Mouse (Mus musculus) layer of hippocampus, adult 9-10 months (tissue): ENCODE data around the gene Trim65.
"Not testable (repeated sequence)": the region's sequence is repeated elsewhere in the genome, so short reads cannot be mapped to it uniquely, and the experiment has no call there.

Experiments
- DNase-seq: peaks from one replicate; pipeline ENCODE4 v3.0.0; 2022; ENCODE audit warnings: low spot score

The Trim65 gene

DNA sequence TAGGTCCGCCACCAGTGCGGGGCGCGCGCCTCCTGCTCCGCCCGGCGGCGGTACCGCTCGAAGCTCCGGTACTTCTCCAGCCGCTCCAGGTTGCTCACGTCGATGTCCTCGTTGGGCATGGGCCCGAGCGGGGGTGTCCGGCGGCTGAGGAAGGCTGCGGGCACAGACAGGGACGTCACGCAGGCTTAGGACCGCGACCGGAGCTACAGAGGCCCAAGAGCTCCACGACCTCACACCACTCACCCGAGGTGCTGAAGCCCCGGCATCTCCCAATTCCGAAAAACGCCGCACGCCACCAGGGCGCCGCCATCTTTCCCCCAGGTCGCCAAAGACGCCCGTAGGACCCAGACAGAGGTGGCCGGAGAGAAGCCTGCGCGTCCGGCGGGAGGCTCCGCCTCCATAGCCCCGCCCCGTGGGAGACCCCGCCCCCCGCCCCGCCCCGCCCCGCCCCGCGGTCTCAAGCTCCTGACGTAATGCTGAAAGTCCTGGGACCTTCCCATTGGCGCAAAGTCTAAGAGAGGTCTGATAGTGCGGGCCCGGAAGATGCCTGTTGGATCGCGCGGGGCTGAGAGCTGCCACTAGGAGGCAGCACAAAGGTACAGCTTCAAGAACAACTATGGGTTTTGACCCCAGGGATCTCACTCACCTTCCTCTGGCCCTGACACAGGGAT lies 7.7 kb upstream of the Trim65 start, which contains the start of gene Mrpl38:
TSS of gene Mrpl38 (minus strand) at position 401 of the 671 bp plus-strand sequence.
- peak; percentile 83 for DNase-seq

DNA sequence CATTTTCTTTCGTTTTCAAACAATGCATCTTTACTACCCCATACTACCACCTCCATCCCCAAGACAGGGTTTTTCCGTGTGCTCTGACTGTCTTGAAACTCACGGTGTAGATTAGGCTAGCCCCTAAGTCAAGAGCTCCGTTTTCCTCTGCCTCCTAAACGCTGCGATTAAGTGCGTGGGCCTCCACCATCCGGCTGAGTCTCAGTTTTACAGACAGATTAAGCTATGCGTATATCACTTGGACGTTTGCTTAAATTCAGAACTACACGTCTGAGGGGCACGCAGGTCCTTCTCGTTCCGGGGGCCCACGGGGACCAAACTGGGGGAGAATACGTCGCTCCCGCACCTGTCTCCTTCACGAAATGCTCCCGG lies 7.2 kb upstream of the Trim65 start:
- DNase-seq, result no peak

- DNase-seq, result no peak
Measured at GRCm38 (mm10) chr11:116134171-116134570, 3.2 kb upstream of the Trim65 start.

DNA sequence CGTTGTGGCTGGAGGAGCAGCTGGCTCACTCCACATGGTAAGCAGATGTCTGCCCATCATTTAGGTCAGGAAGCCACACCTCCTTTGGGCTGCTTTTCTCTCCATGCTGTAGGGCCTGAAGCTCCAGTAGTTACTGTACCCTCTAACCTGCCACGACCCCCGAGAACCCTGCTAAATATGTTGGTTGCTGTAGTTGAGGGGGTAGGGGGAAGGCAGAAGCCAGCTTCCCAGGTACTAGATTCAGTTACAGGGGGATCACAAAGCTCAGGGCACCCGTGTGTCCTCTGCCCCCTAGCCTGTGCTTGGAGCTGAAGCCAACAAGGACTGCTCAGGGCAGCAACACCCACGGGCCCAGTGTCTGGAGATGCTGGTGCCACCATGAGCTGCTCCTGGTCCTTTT lies 2.6 kb upstream of the Trim65 start:
- no peak for DNase-seq

DNA sequence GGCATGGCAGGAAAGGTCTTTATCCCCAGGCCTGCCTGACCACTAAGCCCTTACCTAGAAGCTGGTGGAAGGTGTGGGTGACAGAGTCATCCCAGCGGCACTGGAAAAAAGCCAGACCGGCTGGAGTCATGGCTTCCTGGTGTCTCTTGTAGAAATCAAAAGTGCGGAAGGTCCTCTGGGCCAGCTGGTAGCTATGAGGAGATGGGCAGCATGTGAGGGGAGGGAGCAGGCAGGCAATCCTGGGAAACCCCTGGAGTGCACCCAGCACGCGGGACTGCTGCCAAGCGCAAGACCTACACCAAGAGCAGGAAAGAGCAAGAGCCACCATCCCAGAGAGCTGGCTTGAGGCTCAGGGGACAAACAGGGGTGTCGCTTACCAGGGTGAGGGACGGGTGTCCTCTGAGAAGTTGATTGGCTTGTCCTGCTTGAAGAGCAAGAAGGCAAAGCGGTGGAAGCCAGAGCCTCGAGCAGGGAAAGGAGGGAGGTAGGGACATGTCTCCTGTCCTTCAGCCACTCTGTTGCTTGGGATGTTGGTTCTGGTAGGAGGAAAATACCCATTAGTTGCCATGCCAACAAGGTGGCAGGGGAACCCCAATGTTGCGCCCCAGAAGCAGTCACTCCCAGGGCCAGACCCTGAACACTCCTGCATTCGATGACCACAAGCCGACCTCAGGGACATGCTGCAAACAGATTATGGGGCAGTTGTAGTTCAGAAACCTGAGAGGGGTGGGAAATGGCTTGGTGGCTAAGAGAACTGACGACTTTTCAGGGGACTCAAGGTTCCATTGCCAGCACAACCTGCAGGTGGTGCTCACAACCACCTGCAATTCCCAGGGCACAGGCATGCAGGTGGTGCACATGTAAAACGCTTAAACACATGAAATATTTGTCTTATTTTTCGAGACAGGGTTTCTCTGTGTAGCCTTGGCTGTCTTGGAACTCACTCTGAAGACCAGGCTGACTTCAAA lies 1.7 kb upstream of the Trim65 start:
- DNase-seq, result no peak

DNA sequence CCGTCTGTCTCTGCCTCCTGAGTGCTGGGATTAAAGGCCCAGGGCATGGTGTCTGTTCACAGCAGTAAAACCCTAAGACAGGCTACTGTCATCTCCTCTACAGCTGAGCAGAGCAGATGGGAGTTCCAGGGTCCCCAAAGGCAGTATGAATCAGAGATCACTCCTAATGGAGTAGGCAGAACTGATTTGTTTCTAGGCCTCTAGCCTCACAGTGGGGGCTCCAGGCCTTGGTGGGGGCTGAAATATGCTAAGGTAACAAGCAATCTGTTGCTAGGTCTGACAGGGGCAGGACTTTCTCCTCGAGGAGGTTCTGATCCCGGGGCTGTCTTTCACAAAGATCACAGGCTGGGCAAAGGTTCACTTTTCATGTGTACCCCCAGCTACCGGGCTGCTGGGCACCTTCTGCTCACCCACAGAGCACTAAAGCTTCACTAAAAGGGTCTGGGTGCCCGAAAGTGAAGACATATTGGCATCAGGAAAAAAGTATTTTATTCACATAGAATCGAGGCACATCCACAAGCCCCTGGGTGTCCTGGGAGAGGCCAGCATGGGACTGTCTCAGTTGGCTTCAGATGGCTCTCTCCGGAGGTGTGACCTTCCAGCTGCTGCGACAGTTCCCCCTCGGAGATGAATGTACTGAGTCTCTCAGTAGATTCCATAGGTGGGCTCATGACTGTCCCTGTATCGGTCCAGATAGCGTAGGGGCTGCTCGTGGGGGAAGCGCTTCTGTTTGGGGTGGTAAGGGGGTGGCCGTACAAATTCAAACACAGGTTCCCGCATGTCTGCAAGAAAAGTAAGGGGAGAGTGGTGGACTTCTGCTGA lies 632 bp upstream of the Trim65 start:
- DNase-seq, result no peak

DNA sequence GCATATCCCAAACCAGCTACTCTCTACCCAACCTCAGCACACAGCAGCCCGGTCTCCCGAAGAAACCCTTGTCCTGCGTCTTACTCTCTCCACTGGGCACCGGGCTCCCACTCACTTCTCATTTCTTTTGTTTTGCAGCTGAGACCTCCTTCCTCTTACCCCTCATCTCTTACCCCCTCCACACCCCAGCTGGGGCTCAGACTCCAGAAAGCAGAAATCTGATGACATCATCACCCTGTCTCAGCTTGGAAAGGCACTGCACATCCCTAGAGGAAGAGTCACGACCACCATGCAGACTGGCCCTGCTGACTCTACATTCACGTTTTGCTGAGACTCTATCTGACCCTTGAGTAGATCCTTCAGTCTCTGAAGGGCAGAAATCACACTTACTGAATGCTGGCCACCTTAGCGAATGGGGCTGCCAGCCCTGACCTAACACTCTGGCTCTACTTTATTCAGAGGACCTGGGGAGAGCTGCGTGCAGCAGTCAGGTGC lies 888 bp downstream of the Trim65 start:
- no peak for DNase-seq

GRCm38 (mm10) chr11:116129091-116129790 lies 1.7 kb downstream of the Trim65 start:
- DNase-seq, result no peak

DNA sequence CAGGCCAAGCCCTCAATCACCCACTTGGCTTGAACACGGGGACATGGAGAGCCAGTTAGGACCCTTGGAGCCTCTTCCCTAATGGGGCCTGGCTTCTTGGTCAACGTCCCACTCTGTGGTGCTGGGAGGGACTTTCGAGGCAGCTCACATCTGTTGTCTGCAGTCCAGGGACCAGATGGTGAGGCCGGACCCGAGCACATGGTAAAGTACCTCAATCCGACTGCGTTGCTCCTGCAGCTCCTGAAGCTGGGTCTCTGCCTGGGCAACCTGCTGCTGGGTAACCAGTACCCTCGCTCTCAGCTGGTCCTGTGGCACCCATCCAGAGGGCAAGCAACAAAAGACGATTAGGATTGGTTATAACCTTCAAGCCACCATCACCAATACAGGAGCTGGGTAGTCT lies 2.9 kb downstream of the Trim65 start:
- no peak for DNase-seq

DNA sequence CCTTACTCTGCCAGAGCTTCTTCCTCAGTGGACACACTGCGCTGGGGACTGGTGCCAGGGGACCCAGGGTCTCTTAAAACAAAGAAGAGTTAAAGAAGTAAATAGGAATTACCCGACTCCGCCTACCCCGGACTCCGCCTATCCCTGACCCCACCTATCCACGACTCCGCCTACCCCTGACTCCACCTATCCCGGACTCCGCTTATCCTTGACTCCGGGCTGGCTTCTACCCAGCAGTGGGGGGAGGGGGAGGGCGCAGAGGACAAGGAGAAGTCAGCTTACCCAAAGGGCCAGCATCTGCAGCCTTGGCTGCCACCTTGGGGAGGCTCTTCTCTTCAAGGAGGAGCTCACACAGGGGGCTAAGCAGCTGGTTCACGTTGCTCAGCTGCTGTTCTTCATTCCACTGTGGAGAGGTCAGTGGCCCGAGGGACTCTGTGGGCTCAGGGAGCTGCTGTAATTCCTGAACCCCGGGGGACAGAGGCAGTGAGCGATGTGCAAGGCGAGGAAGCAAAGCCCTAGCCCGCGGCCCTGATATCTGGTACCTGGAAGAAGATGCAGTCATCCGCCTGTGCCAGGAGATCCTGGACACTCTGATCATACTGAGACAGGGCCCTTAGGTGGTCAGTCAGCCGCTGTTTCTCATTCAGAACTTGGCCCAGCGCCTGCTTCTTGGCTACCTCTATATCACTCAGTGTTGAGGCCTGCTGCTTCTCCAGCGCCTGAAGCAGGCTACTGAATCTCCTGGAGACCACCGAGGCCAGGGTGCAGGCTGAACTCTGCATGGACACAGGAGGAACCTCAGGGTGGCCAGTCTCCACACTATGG lies 3.6 kb downstream of the Trim65 start, which contains the start of gene Trim47:
TSS of gene Trim47 (minus strand) at position 55 of the 825 bp plus-strand sequence.
- DNase-seq, result no peak

GRCm38 (mm10) chr11:116126261-116126660 lies 4.7 kb downstream of the Trim65 start:
- no peak for DNase-seq

DNA sequence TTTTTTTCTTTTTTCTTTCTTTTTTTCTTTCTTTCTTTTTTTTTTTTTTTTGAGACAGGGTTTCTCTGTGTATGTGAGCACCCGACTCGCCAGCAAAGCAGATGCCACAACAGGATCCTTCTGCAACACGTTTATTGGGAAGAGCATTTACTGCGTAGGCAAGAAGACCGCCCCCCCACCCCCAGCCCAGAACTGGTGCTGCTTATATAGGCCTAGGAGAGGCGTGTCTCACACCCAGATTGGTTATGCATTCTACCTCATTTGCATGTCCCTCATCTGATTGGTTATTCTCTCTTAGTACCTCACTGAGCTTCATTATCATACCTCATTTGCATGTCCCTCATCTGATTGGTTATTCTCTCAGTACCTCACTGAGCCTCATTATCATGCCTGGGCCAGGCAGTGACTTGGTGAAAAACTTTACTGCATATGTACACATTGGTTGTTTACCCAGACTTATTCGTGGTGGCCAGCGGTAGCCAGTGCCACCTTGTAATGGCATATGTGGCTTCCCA lies 9.1 kb downstream of the Trim65 start:
- not testable (repeated sequence) for DNase-seq

DNA sequence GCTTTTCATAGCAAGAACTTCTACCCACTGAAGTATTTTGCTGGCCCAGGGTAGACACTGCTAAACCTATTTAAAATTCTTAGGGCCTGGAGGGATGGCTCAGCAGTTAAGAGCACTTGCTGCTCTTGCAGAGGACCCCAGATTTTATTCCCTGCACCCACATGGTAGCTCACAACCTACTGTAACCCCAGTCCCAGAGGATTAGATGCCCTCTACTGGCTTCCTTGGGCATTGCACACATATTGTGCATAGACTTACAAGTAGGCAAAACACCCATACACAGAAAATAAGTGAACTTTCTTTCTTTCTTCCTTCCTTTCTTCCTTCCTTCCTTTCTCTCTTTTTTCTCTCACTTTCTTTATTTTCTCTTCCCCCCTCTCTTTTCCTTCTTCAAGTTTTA lies 13.1 kb downstream of the Trim65 start:
- DNase-seq, result no peak

DNA sequence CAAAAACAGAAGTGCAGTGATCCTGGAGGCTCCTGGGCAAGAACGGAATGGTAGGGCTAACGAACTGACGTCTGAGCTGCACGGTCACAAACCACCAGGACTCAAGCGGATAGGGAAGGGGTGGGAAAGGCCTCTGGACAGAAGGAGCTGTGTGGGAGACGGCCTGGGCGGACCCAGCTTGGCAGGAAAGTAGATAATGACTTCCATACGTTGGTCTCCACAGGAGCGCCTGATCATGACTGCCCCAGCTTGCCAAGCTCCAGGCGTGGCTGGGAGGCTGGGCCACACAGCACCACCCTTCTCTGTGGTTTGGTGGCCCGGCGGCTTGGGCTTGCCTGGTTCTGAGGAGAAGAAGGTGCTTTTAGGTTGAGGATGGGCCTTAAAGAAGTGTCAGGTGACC lies 13.7 kb downstream of the Trim65 start:
- DNase-seq, result no peak

GRCm38 (mm10) chr11:116111611-116112203 lies 19.2 kb downstream of the Trim65 start:
- no peak for DNase-seq

DNA sequence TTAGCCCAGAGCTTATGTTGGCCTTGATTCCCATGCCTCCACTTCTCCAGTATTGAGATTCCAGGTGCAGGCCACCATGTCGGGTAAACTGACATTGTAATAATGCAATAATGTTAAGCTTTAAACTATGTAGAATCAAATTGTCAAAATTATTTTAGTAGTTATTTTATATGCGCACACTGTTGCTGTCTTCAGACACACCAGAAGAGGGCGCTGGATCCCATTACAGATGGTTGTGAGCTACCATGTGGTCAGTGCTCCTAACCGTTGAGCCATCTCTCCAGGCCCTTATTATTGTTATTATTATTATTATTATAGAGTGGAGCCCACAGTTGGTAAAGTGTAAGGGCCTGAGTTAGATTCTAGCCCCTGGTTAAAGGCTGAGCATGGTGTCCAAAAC lies 19.9 kb downstream of the Trim65 start:
- DNase-seq, result no peak

GRCm38 (mm10) chr11:116110540-116110939 lies 20.4 kb downstream of the Trim65 start:
- no peak for DNase-seq

DNA sequence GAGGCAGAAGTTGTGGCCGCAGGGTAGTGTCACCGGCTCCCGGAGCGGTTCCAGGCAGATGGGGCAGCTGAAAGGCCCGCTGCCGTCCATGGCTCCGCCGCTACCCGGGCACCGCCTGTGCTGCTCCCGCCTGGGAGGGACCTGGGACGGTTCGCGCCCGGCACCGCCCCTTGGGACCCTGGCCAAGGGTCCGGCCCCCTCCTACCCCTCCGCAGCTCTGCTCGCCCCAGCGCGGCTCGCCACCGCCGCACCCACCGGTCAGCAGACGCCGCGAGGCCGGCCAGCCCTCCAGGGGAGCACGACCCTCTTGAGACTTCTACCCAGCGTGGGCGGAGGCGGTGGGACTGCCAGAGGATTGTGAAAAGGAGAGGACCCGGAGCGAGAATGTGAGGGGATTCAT lies 20.8 kb downstream of the Trim65 start:
- DNase-seq, result no peak

- no peak for DNase-seq
Measured at GRCm38 (mm10) chr11:116109441-116110081, 21.4 kb downstream of the Trim65 start.
